Mouse (Mus musculus) embryonic fibroblast, embryonic 13.5 days (primary cell): Measurements from ENCODE around the gene Cog1. TPM values are rescaled to one million over a fixed set of nuclear protein-coding genes. Genes with fewer than 3 reads are reported as not detected.

Experiments used
- H3K27ac ChIP-seq: 2 replicates; pipeline ENCODE4 v1.5.1; 2012; ENCODE audit warnings: low read length, control low read depth, inconsistent platforms; ENCODE audit not compliant: insufficient read depth
- H3K4me1 ChIP-seq: 2 replicates; pipeline ENCODE4 v1.6.1; 2011; ENCODE audit warnings: low read length; ENCODE audit not compliant: control insufficient read depth, insufficient read depth
- H3K4me3 ChIP-seq: 2 replicates; pipeline ENCODE4 v1.5.1; 2011; ENCODE audit warnings: mild to moderate bottlenecking, control low read depth, low read length; ENCODE audit not compliant: insufficient read depth
- CTCF ChIP-seq: IDR thresholded peaks from 2 replicates; pipeline ENCODE4 v1.5.1; 2011; ENCODE audit warnings: mild to moderate bottlenecking, control low read depth, low read length, moderate library complexity, borderline replicate concordance; ENCODE audit not compliant: insufficient read depth
- POLR2A ChIP-seq: IDR thresholded peaks from 2 replicates; pipeline ENCODE4 v1.6.1; 2011; ENCODE audit warnings: low read depth, mild to moderate bottlenecking, control low read depth, low read length, moderate library complexity
- polyA plus RNA-seq: library from polyadenylated mRNA; stranded (reverse); fragments of >200 nt; gene quantifications from 2 replicates; pipeline ENCODE4 v1.2.4, GENCODE M21; 2011; ENCODE audit warnings: low read depth; ENCODE audit not compliant: missing spikeins, insufficient read length

Cog1 gene
- polyA plus RNA-seq, 1 experiment, result 38.1 TPM

DNA sequence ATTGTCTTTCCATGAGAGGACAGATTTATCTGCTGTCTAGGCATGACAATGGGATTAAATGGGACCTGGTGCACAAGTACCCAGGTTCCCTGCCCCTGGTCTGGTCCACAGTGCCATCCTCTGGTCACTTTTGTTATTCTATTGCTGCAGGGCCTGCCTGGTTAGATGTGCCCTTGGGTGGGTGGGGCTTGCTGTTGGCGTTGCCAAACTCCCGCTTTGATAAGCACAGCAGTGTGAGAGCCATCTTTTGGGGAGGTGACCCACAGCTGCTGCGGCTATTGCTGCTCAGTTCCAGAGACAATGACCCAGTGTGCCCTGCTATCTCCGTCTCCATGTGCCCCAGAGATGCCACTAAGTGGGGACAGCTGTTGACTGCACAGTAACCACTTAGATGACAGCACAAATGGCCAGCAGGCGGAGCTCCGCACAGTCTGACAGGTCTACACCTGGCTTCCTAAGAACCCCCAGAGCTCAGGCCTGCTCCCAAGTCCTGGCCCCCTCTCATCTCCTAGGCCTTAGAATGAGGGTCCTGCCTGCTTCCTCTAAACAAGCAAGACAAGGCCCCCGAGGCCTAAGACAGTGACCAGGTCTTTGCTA is 66.2 kb downstream of the Cog1 start:
- Histone ChIP-seq H3K4me3 (no peak overlapping the region), H3K27ac (no peak overlapping the region), H3K4me1 (no peaks in the 10 kb centered on the region)
- TF ChIP-seq CTCF, result no peak
- no peak for TF ChIP-seq POLR2A

DNA sequence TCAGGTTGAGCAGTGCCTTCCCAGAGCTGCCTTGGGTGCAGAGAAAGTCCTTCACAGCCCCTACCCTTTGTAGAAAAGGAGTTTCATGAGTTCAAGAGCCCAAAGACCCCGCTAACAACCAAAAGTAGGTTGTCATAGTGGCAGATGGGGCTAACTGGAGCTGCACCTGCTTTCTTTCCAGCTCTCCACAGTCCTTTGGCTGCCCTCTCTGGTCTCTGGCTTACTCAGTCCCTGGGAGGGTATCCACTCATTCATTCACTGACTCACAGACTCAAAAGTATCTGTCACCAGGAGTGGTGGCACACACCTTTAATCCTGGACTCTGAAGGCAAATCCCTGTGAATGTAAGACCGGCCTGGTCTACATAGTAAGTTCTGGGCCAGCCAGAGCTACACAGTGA is 67.2 kb downstream of the Cog1 start:
- H3K4me3 ChIP-seq, result no peak overlapping the region
- no peaks in the 10 kb centered on the region for H3K4me1 ChIP-seq
- TF ChIP-seq POLR2A (no peak), CTCF (no peak)
- no peak overlapping the region for H3K27ac ChIP-seq

Other genes with a start within 250 kb of the Cog1 start
- gene Sstr2, start 29.8 kb upstream of the Cog1 start, polyA plus RNA-seq, result 0.23 and 0.86 TPM in 2 replicates
- gene Slc39a11, start 910 bp downstream of the Cog1 start, polyA plus RNA-seq, result 21.1 and 21.4 TPM in 2 replicates
- 26.0 and 28.2 TPM in 2 replicates for gene Fam104a, start 35.0 kb downstream of the Cog1 start, polyA plus RNA-seq
- gene D11Wsu47e, start 35.2 kb downstream of the Cog1 start, polyA plus RNA-seq, result 14.0 and 14.9 TPM in 2 replicates
- not detected in 2 replicates for gene Cpsf4l, start 60.8 kb downstream of the Cog1 start, polyA plus RNA-seq
- 21.3 and 24.1 TPM in 2 replicates for gene Cdc42ep4, start 102.7 kb downstream of the Cog1 start, polyA plus RNA-seq